Mouse (Mus musculus): Measurements from ENCODE around the gene Foxj1. TPM values are rescaled to one million over a fixed set of nuclear protein-coding genes. Genes with fewer than 3 reads are reported as not detected.

Foxj1 gene
- polyA plus RNA-seq, 1 experiment from 2014 or later, result 10.0 TPM

Other genes with a start within 250 kb of the Foxj1 start
- 85.4 and 88.6 TPM in 2 replicates for gene Wbp2, start 248.4 kb downstream of the Foxj1 start, polyA plus RNA-seq (2014; fragmentation: Nextera tagmentation; extraction: Ambion mirVana)
- 3.0 TPM in 2 replicates for gene Trim47, start 208.2 kb downstream of the Foxj1 start, polyA plus RNA-seq (2014; fragmentation: Nextera tagmentation; extraction: Ambion mirVana)
- gene Trim65, start 204.3 kb downstream of the Foxj1 start, polyA plus RNA-seq (2014; fragmentation: Nextera tagmentation; extraction: Ambion mirVana), result 1.4 and 2.5 TPM in 2 replicates
- 93.2 and 100 TPM in 2 replicates for gene Mrpl38, start 196.5 kb downstream of the Foxj1 start, polyA plus RNA-seq (2014; fragmentation: Nextera tagmentation; extraction: Ambion mirVana)
- gene Fbf1, start 167.2 kb downstream of the Foxj1 start, polyA plus RNA-seq (2014; fragmentation: Nextera tagmentation; extraction: Ambion mirVana), result 28.4 and 32.1 TPM in 2 replicates
- 59.4 and 60.7 TPM in 2 replicates for gene Ten1, start 136.5 kb downstream of the Foxj1 start, polyA plus RNA-seq (2014; fragmentation: Nextera tagmentation; extraction: Ambion mirVana)
- 31.7 and 36.3 TPM in 2 replicates for gene Acox1, start 136.4 kb downstream of the Foxj1 start, polyA plus RNA-seq (2014; fragmentation: Nextera tagmentation; extraction: Ambion mirVana)
- 0.49 and 0.52 TPM in 2 replicates for gene Evpl, start 97.3 kb downstream of the Foxj1 start, polyA plus RNA-seq (2014; fragmentation: Nextera tagmentation; extraction: Ambion mirVana)
- gene Srp68, start 61.2 kb downstream of the Foxj1 start, polyA plus RNA-seq (2014; fragmentation: Nextera tagmentation; extraction: Ambion mirVana), result 72.4 and 74.0 TPM in 2 replicates
- gene Galr2, start 54.5 kb downstream of the Foxj1 start, polyA plus RNA-seq (2014; fragmentation: Nextera tagmentation; extraction: Ambion mirVana), result 0.42 and 0.54 TPM in 2 replicates
- gene Exoc7, start 28.2 kb downstream of the Foxj1 start, polyA plus RNA-seq (2014; fragmentation: Nextera tagmentation; extraction: Ambion mirVana), result 66.2 and 68.3 TPM in 2 replicates
- 16.0 and 23.1 TPM in 2 replicates for gene Rnf157, start 77.6 kb upstream of the Foxj1 start, polyA plus RNA-seq (2014; fragmentation: Nextera tagmentation; extraction: Ambion mirVana)
- gene Ubald2, start 98.7 kb upstream of the Foxj1 start, polyA plus RNA-seq (2014; fragmentation: Nextera tagmentation; extraction: Ambion mirVana), result 77.9 and 81.2 TPM in 2 replicates
- gene Qrich2, start 130.8 kb upstream of the Foxj1 start, polyA plus RNA-seq (2014; fragmentation: Nextera tagmentation; extraction: Ambion mirVana), result 0.17 TPM in 1 of 2 replicates, not detected in the other
- 164 and 169 TPM in 2 replicates for gene Prpsap1, start 158.8 kb upstream of the Foxj1 start, polyA plus RNA-seq (2014; fragmentation: Nextera tagmentation; extraction: Ambion mirVana)
- 8.1 and 10.0 TPM in 2 replicates for gene Sphk1, start 195.5 kb upstream of the Foxj1 start, polyA plus RNA-seq (2014; fragmentation: Nextera tagmentation; extraction: Ambion mirVana)
- gene Ube2o, start 246.0 kb upstream of the Foxj1 start, polyA plus RNA-seq (2014; fragmentation: Nextera tagmentation; extraction: Ambion mirVana), result 17.5 and 18.8 TPM in 2 replicates